ENCODE assay signal across 8 mouse cellular contexts in the genomic region with DNA sequence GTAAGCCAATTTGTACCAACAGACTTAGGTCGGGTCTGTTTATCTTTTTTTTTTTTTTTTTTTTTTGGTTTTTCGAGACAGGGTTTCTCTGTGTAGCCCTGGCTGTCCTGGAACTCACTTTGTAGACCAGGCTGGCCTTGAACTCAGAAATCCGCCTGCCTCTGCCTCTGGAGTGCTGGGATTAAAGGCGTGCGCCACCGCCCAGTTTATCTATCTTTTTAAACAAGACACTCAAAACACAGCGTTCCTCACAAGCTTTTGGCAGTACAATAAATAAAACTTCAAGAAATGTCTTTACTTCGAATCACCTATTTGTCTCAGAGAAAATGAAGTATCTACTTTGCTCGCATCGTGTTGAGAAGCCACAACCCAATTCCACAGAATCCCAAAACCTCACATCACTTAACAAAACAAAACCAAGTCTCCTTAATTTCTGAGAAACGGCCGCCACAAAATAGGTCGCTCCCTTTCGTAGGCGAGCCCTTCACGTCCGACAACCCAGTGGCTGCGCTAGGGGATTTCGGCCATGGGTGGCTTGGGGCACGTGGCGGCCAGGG. TPM values are rescaled to one million over a fixed set of nuclear protein-coding genes. Genes with fewer than 3 reads are reported as not detected.
DNase-seq lines count a peak whose midpoint lies in the region; ATAC-seq and TF ChIP-seq lines count a peak whose summit lies in the region.

No protein-coding gene starts in this region.

- H3K27ac ChIP-seq in neural tube, embryonic 11.5 days (ENCODE audit: low read depth, low read length): peak overlapping the region; percentile 80
- peak overlapping the region; percentile 87 for H3K27ac ChIP-seq in limb, embryonic 13.5 days
- peak overlapping the region; percentile 45; the same call in 1 of the 2 replicates for H3K27ac ChIP-seq in small intestine, adult 2 months (ENCODE audit: insufficient read depth, low read depth, low read length)

- H3K4me1 ChIP-seq in neural tube, embryonic 11.5 days (ENCODE audit: control insufficient read depth, insufficient read depth, low read length): peaks cover 2% of the 10 kb centered on the region; the same call in 1 of the 2 replicates
- peaks cover 23% of the 10 kb centered on the region for H3K4me1 ChIP-seq in erythroblast, embryonic 14.5 days (ENCODE audit: control insufficient read depth)
- 0 out of 2 replicates have a peak, but pooled peaks cover 3% of the 10 kb centered on the region for H3K4me1 ChIP-seq in limb, embryonic 13.5 days
- no peaks in the 10 kb centered on the region for H3K4me1 ChIP-seq in small intestine, adult 2 months (ENCODE audit: control insufficient read depth, insufficient read depth, insufficient read length, low read length)

- no peaks in the 10 kb centered on the region for H3K36me3 ChIP-seq in neural tube, embryonic 11.5 days (ENCODE audit: control insufficient read depth, insufficient read depth, low read length)
- H3K36me3 ChIP-seq in erythroblast, embryonic 14.5 days (ENCODE audit: control insufficient read depth): peaks cover 19% of the 10 kb centered on the region
- peaks cover 8% of the 10 kb centered on the region for H3K36me3 ChIP-seq in limb, embryonic 13.5 days
- H3K36me3 ChIP-seq in small intestine, adult 2 months (ENCODE audit: control insufficient read depth, insufficient read depth, low read length): peaks cover 5% of the 10 kb centered on the region

- H3K27me3 ChIP-seq in neural tube, embryonic 11.5 days (ENCODE audit: control insufficient read depth, insufficient read depth, low read length): no peaks in the 10 kb centered on the region
- H3K27me3 ChIP-seq in erythroblast, embryonic 14.5 days (ENCODE audit: control insufficient read depth): no peaks in the 10 kb centered on the region
- H3K27me3 ChIP-seq in limb, embryonic 13.5 days: no peaks in the 10 kb centered on the region
- no peaks in the 10 kb centered on the region for H3K27me3 ChIP-seq in small intestine, adult 2 months (ENCODE audit: control insufficient read depth, insufficient read depth, low read length)

- peak overlapping the region; percentile 67 for H3K4me2 ChIP-seq in neural tube, embryonic 11.5 days (ENCODE audit: low read depth)
- peak overlapping the region; percentile 83 for H3K4me2 ChIP-seq in limb, embryonic 13.5 days (replicated peaks)

- no peak for DNase-seq in neural tube, embryonic 11.5 days (ENCODE audit: low spot score)
- DNase-seq in neural tube, embryonic 10.5 days (ENCODE audit: extremely low spot score, low spot score): no peak
- DNase-seq in adrenal gland, adult 2 months: no peak
- DNase-seq in kidney, adult 9 months: no peak

- H3K4me3 ChIP-seq in neural tube, embryonic 11.5 days (ENCODE audit: low read depth, low read length): peak overlapping the region; percentile 77
- H3K4me3 ChIP-seq in erythroblast, embryonic 14.5 days (replicated peaks): peak overlapping the region; percentile 88
- peak overlapping the region; percentile 70 for H3K4me3 ChIP-seq in limb, embryonic 13.5 days
- peak overlapping the region; percentile 91 for H3K4me3 ChIP-seq in small intestine, adult 2 months (ENCODE audit: low read depth, low read length)

- no peak for TF ChIP-seq POLR2A in small intestine, adult 2 months (IDR thresholded peaks at IDR 0.05; ENCODE audit: low read depth, low read length)

- 32% methylated on average over 20 of the region's 21 CpGs for WGBS in neural tube, embryonic 11.5 days
- WGBS in limb, embryonic 13.5 days: 27% methylated on average over 21 of the region's 21 CpGs
- WGBS in small intestine, adult 2 months: 10% methylated on average over 21 of the region's 21 CpGs

- no peaks in the 10 kb centered on the region for H3K9me3 ChIP-seq in neural tube, embryonic 11.5 days (ENCODE audit: control insufficient read depth, low read length)
- no peaks in the 10 kb centered on the region for H3K9me3 ChIP-seq in erythroblast, embryonic 14.5 days (ENCODE audit: control insufficient read depth, low read length)
- no peaks in the 10 kb centered on the region for H3K9me3 ChIP-seq in limb, embryonic 13.5 days

- TF ChIP-seq CTCF in small intestine, adult 2 months (IDR thresholded peaks at IDR 0.05; ENCODE audit: extremely low read depth, insufficient read length, insufficient replicate concordance, low read depth, low read length): no peak

- H3K9ac ChIP-seq in neural tube, embryonic 11.5 days (ENCODE audit: low read length): peak overlapping the region; percentile 89
- peak overlapping the region; percentile 83 for H3K9ac ChIP-seq in limb, embryonic 13.5 days

- no peak; the same call in 1 of the 2 replicates for ATAC-seq in neural tube, embryonic 11.5 days (ENCODE audit: insufficient read depth, low FRiP score, low TSS enrichment)
- no peak for ATAC-seq in limb, embryonic 13.5 days (ENCODE audit: low FRiP score, low read depth)
- ATAC-seq in cerebellum, adult (ENCODE audit: insufficient number of reproducible peaks, low FRiP score, low TSS enrichment): no peak

RNA-seq across cellular contexts. Expression of a gene that starts 0.8 kb away (rescaled TPM):
- 21.3 TPM in 2 replicates for polyA plus RNA-seq in neural tube, embryonic 11.5 days (2014; fragmentation: Nextera tagmentation; extraction: Ambion mirVana)
- 0.95 and 1.1 TPM in 2 replicates for polyA plus RNA-seq in erythroblast, embryonic 14.5 days (2012)
- 24.5 and 24.9 TPM in 2 replicates for polyA plus RNA-seq in limb, embryonic 13.5 days (2015; fragmentation: Nextera tagmentation; extraction: Ambion mirVana)
- polyA plus RNA-seq in small intestine, adult 2 months (2012; rRNA removed): 0.93 and 2.0 TPM in 2 replicates
- 10 to 100 TPM; 37.6 to 53.7 TPM for total RNA-seq in adrenal gland, adult 2 months (2021)
- 2.1 and 3.3 TPM in 2 replicates for polyA plus RNA-seq in adrenal gland, adult 2 months (2012; rRNA removed)

RNA-seq across cellular contexts. Expression of a gene that starts 29.9 kb away (rescaled TPM):
- 84.3 and 87.2 TPM in 2 replicates for polyA plus RNA-seq in neural tube, embryonic 11.5 days (2014; fragmentation: Nextera tagmentation; extraction: Ambion mirVana)
- polyA plus RNA-seq in erythroblast, embryonic 14.5 days (2012): 0.19 and 0.37 TPM in 2 replicates
- 57.9 and 64.0 TPM in 2 replicates for polyA plus RNA-seq in limb, embryonic 13.5 days (2015; fragmentation: Nextera tagmentation; extraction: Ambion mirVana)
- polyA plus RNA-seq in small intestine, adult 2 months (2012; rRNA removed): 0.52 and 0.96 TPM in 2 replicates
- total RNA-seq in adrenal gland, adult 2 months (2021): 10 to 100 TPM; 41.8 to 43.0 TPM
- polyA plus RNA-seq in adrenal gland, adult 2 months (2012; rRNA removed): 1.8 and 2.1 TPM in 2 replicates

Comparison
In these comparisons a context has a peak if more than half of its experiments do, and no peak if none do; other contexts are left out.
1. RNA of a gene that starts 29.9 kb away (polyA plus RNA-seq): 84.3 to 87.2 TPM in neural tube, embryonic 11.5 days and 57.9 to 64.0 TPM in limb, embryonic 13.5 days; 1.8 to 2.1 TPM in adrenal gland, adult 2 months, 0.52 to 0.96 TPM in small intestine, adult 2 months and 0.19 to 0.37 TPM in erythroblast, embryonic 14.5 days; every median in the first group is over 10 times any median in the second.
2. Peak in every context shown above with its lines, with median percentiles within 50 percentile points of each other: H3K27ac ChIP-seq and H3K4me3 ChIP-seq.